Mouse (Mus musculus) ES-Bruce4 (cell line): ENCODE data around the gene Ankrd33b.

Experiments
- CTCF ChIP-seq: IDR thresholded peaks from one replicate; pipeline ENCODE4 v1.8.1; 2011; ENCODE audit warnings: low read depth, low read length
- EP300 ChIP-seq: IDR thresholded peaks from 2 replicates; pipeline ENCODE4 v1.6.1; 2011; ENCODE audit warnings: low read depth, low read length; ENCODE audit not compliant: insufficient read depth

DNA sequence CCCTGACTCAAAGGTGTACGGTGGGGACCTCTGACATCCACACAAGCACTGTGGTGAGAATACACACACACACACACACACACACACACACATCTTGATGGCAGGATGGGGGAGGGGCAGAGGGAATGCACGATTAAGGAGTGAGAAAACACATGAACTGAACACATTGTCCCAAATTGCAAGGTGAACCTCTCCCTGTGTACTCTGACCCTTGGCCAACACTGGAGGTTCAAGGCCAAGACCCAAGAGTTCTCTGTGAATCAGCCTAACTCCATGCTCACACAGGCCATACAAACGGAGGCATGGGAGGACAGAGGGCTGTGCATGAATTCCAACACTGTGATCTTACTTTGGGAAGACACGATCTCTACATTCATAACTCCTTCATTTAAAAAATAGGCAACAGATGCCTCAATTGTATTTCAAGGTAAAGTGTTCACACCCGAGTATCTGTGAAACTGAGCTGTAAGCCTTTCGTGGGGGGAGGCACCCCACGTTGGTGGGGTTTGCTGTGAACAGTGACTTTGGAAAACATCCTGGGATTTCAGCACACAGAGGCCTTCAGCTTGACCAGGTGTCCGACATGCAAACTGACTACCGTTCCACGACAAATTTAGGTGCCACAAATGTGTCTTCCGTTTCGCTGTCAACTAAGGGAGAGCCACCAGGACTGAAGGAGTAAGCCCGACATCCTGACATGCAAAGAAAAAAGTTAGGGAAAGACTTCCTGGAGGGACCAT, 4.1 kb downstream of the Ankrd33b start:
- TF ChIP-seq CTCF = no peak
- TF ChIP-seq EP300 = no peak
